Mouse (Mus musculus) cerebellum, adult 18-20 months (tissue): ENCODE measurements at regions not wholly inside any gene's neighbourhood (a gene's known extent, or its start where the extent isn't known, plus 50 kb on each side); places are given as distances from the start of the nearest gene placed in this dataset.

Experiments
- DNase-seq, 2 experiments: peaks; one replicate each; pipeline ENCODE4 v3.0.0; 2021

GRCm38 (mm10) chr8:92130025-92130557, 227.3 kb upstream of the Irx5 start:
- no peak for DNase-seq

GRCm38 (mm10) chr8:92129241-92130015, 228.0 kb upstream of the Irx5 start:
- DNase-seq = peak in 1 of 2 experiments; percentile 13

- no peak for DNase-seq
Measured at GRCm38 (mm10) chr8:92125631-92126030, 231.8 kb upstream of the Irx5 start.

- no peak for DNase-seq
Measured at GRCm38 (mm10) chr8:92121296-92121695, 236.1 kb upstream of the Irx5 start.

- no peak for DNase-seq
Measured at GRCm38 (mm10) chr8:92115479-92116267, 241.8 kb upstream of the Irx5 start.

GRCm38 (mm10) chr8:92114311-92115275, 242.8 kb upstream of the Irx5 start:
- no peak for DNase-seq

GRCm38 (mm10) chr8:92113901-92114300, 243.5 kb upstream of the Irx5 start:
- no peak for DNase-seq

- no peak for DNase-seq
Measured at GRCm38 (mm10) chr8:92113386-92113785, 244.0 kb upstream of the Irx5 start.

- no peak for DNase-seq
Measured at GRCm38 (mm10) chr8:92104561-92104960, 252.9 kb upstream of the Irx5 start.

- no peak for DNase-seq
Measured at GRCm38 (mm10) chr8:92102521-92102920, 254.9 kb upstream of the Irx5 start.

GRCm38 (mm10) chr8:92095276-92095675, 262.1 kb upstream of the Irx5 start:
- DNase-seq = no peak

GRCm38 (mm10) chr8:92084124-92084523, 273.3 kb upstream of the Irx5 start:
- no peak for DNase-seq

GRCm38 (mm10) chr8:92081900-92082299, 275.5 kb upstream of the Irx5 start:
- no peak for DNase-seq

- no peak for DNase-seq
Measured at GRCm38 (mm10) chr8:92080852-92081251, 276.6 kb upstream of the Irx5 start.

GRCm38 (mm10) chr8:92077611-92078010, 275.7 kb upstream of the Irx3 start:
- no peak for DNase-seq

- DNase-seq = no peak
Measured at GRCm38 (mm10) chr8:92072254-92072615, 270.4 kb upstream of the Irx3 start.

GRCm38 (mm10) chr8:92071305-92072253, 269.7 kb upstream of the Irx3 start:
- no peak for DNase-seq

GRCm38 (mm10) chr8:92070704-92071103, 268.8 kb upstream of the Irx3 start:
- no peak for DNase-seq

GRCm38 (mm10) chr8:92066435-92066834, 264.6 kb upstream of the Irx3 start:
- no peak for DNase-seq

- DNase-seq = no peak
Measured at GRCm38 (mm10) chr8:92065554-92066239, 263.8 kb upstream of the Irx3 start.

GRCm38 (mm10) chr8:92064971-92065370, 263.1 kb upstream of the Irx3 start:
- no peak for DNase-seq
